Mouse (Mus musculus): ENCODE data around the gene Nkx1-2.

The Nkx1-2 gene

GRCm38 (mm10) chr7:132599071-132599975 lies at the start of gene Nkx1-2:
Nkx1-2 (minus strand) TSS chr7:132599637.
- DNase-seq (ENCODE audit: low spot score): no peak

DNA sequence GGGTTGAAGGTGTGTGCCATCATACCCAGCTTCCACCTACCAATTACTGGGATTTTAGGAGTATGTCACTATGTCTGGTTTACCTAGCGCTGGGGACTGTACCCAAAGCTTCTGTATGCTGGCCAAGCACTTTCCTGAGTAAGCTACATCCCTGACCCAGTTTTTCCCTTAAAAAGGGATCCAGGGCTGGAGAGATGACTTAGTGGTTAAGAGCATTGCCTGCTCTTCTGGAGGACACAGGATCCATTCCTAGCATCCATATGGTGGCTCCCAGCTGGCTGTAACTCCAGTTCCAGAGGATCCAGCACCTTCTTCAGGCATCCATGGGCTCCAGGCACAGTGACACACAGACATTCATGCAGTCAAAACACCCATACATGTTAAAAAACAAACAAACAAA lies 47.1 kb upstream of the Nkx1-2 start:
- DNase-seq (ENCODE audit: low spot score): no peak

DNA sequence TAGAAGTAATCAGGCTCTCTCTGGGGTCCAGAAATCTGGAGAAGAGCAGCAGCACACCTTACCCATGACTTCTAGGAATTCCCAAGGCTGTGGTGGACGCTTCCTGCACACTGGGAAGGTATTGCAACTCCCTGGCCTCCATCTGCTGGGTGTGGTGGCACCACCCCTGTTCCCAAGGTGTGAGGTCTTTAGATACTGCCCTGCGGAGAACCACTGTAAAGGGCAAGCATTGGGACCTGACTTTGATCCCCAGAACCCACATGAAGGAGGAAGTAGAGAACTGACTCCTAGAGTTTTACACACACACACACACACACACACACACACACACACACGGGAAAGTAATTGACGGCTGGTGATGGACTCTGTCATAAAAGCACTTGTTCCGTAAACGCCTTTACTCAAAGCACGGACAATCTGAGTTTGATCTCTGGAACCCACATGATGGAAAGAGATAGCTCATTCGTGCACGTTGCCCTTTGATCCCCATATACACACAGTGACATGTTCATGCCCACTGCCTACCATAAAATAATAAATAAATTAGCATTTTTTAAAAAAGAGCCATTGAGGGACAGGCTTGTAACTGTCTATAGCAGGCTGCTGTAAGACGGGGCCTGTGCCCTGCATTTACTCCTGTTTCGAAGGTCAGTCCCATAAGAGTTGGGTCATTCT lies 45.3 kb upstream of the Nkx1-2 start:
- DNase-seq (ENCODE audit: low spot score): no peak

GRCm38 (mm10) chr7:132641606-132642005 lies 42.2 kb upstream of the Nkx1-2 start:
- no peak for DNase-seq (ENCODE audit: low spot score)

GRCm38 (mm10) chr7:132640946-132641345 lies 41.5 kb upstream of the Nkx1-2 start:
- no peak for DNase-seq (ENCODE audit: low spot score)

DNA sequence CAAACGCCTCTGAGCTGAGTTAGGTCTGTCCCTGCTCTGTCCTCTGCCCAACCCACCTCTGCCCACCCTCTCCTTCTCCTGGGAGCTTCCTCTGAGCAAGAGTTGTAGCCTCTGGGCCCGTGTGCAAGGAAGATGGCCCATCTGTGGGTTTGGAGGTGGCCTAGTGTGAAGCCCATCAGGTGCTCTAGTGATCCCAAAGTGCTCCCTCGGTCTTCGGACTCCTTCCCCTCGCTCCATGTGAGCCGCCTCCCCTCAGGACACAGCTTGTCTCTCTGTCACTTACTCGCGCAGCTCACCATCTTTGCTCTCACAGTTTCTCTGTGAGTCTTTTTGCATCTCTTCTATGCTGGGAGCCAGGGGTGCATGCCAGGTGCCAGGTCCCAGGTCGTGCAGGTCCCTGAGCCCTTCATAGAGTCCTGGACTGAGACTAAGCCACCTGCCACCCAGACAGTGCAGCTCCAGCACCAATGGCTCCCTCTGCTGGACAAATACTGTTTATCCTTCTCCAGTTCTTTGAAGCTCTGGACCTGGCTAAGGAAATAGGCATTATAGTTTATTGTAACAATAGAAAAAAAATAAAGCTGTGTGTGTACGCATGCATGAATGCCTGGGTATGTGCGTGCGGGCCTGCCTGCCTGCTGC lies 39.1 kb upstream of the Nkx1-2 start:
- peak; percentile 50 for DNase-seq (ENCODE audit: low spot score)

DNA sequence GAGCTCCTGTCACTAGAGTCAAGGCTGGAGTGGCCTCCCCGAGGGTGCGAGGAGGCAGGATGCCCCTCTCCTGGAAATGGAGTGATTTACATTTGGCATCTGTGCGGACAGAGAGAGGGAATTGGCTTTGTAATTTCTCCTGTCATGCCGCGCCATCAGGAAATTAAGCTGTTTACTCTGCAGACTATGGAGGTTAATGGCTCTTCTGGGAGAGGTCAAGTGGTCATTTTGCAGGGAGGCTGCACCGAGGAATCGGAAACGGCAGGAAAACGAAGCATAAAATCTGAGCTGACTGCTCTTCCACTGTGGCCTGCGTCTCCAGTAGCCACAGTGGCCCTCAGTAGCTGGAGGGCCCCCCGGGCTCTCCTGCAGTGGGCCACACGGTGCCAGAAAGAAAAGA lies 37.9 kb upstream of the Nkx1-2 start:
- DNase-seq (ENCODE audit: low spot score): no peak

DNA sequence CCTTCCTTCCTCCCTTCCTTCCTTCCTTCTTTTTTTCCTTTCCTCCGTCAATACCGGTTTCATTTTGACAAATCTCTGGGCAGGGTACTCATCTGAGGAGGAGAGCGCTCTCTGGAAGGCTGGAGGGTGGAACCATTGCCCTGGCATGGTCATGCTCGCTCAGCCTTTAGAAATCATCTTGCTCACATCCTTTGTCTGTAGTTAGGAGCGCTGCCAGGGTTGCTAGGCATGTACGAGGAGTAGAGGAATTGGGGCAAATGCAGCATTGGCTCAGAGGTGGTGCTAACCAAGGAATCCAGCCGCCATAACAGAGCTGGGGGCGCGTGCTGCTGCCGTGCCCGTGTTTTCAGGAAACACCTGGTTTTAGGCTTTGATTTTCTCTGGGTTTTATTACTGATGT lies 31.9 kb upstream of the Nkx1-2 start:
- DNase-seq (ENCODE audit: low spot score): no peak

DNA sequence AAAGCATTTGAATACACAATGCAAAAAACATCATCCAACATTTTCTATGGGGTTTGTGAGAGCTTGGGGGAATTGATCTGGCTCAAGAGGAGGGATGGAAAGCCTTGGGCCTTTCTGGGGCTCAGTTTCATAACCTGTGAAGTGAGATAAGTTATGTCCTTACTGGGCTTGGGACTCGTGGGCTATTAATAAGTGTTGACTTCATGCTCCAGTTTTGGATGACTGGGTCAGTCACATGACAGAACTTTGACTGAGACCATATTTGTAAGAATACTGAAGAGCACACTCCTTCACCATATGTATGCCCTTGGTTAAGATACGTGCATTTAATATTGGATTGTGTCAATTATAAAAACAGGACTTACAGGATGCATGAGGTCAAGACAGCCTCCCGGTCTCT lies 28.0 kb upstream of the Nkx1-2 start:
- DNase-seq (ENCODE audit: low spot score): no peak

DNA sequence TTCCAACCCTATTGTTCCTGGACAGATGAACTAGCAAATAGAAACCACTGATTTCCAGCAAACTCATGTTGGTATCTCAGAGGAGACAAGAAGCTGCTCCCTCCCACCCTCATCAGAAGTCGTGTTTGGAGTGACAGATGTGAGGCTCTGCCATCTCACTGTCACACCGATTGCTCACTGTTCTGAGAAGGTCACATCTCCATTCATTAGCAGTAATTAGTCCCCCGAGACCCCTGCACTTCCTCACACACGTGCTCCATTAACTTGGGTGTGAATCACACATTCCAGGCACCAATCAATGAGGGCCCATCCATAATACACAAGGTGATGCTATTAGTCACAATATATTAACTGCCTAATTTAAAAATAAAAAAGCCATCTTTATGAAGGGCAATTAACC lies 26.7 kb upstream of the Nkx1-2 start:
- no peak for DNase-seq (ENCODE audit: low spot score)

DNA sequence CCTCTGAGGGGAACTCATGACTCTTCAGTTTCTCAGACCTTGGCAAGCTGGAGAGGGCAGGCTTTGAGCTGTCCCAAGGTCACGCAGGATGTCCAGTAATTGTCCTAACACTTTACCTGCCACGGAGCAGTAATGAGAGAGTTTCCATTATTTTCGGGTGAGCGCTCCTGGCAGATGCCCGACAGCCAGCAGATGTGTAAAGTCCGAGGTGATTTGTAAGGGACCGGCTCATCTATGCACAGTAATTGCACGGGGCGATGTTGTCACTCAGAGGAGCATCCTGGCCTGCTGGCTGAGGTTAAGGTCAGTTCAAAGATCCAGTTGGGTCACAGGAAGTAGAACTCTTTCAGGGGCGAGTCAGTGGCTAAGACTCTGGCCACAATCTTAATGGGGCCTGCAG lies 24.7 kb upstream of the Nkx1-2 start:
- no peak for DNase-seq (ENCODE audit: low spot score)

- no peak for DNase-seq (ENCODE audit: low spot score)
Measured at GRCm38 (mm10) chr7:132619975-132620918, 20.8 kb upstream of the Nkx1-2 start.

DNA sequence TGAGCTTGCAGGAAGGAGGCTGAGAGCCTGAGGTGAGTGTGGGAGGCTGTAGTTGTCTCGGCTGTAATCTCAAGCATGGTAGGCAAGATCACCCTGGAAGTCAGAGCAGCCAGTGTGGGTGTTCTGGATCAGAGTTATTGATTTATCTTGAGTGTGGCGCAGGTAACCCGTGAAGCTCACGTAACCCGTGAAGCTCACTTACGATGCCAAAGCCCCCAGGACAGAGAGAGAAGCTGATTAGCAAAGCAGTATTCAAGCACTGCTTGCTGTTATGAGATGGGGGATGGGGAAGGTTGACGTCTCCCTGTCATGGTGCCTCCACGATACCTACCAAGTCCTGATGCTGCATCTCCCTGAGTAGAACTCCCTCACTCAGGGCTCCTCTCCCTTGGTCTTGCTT lies 20.1 kb upstream of the Nkx1-2 start:
- DNase-seq (ENCODE audit: low spot score): no peak

DNA sequence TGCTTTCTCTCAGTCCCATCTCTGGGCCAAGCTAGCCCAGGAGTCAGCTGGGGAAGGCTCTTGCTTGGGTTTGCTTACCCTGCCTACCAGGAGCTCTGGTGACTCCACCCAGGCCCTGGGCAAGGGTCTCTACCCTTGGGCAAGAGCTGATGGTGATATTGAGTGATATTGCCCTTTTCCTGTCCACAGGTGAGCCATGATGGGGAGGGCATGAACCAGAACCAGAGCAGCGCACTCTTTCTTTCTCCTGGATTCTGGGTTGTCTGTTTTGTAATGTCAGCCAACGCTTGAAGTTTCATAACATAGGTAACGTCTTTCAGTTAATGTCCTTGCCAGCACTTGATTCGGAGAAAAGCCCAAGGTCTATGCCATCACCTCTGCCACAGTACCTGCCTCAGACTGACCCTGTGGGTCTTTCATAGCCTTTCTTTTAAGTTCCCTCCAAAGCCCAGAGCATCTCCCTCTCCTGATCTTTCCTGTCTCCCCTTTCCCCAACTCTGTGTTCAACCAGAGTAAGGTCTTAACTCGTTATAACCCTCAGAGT lies 17.7 kb upstream of the Nkx1-2 start:
- no peak for DNase-seq (ENCODE audit: low spot score)

- DNase-seq (ENCODE audit: low spot score): no peak
Measured at GRCm38 (mm10) chr7:132616391-132616790, 17.0 kb upstream of the Nkx1-2 start.

DNA sequence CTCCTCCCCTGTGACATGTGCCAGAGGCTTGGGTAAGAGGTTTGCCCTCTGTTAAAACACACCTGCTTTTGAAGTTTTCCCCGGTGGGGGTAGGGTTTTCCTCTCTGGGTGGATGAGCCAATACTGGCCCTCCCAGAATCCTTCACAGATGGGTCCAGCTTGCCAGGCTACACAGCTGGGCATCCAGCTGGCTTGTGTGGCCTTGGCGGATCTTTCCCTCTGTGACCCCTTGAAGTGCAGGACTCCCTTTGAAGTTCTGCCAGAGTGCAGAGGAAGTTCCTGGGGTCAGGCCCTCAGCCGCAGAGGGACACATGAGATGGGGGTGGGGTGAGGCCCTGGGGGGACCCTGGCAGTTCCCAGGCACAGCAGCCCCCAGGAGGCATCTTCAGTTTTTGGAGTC lies 15.9 kb upstream of the Nkx1-2 start:
- no peak for DNase-seq (ENCODE audit: low spot score)

GRCm38 (mm10) chr7:132611530-132611929 lies 12.1 kb upstream of the Nkx1-2 start:
- no peak for DNase-seq (ENCODE audit: low spot score)

DNA sequence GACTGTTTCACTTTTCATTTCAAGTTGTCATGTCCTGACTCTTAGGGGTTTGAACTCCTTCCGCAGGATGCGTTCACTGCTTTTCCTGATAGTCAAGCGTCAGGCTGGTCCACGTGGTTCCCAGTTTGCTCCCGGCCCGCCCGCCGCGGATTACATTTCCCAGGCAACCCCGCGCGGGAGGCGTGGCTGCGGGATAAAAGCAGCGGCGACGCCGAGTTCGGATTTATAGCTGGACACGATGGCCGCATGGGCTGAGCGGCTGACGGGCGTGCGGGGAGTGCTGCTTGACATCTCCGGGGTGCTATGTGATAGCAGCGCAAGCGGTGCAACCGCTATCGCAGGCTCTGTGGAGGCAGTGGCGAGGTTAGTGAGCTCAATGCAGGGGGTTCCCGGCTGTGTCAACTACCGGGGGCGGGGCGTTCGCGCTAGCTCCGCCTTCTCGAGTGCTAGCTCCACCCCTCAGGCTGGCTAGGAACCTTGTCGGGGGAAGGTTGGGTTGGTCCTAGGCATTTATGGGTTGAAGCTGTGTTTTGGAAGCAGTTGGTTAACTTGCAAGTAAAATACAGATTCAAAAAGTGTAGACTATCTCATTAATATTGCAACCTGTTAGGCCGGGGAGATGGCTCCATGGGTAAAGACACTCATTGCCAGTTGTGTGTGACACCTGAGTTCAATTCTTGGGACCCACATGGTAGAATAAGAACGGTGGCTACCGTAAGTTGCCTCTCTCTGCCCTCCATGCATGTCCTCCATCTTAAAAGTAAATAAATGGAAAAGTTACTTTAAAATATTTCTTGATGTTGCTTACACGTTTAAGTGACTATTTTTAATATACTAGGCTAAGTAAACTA lies 11.3 kb upstream of the Nkx1-2 start, which contains the start of gene Lhpp:
TSS of gene Lhpp (plus strand) at position 171 of the 851 bp plus-strand sequence.
- DNase-seq (ENCODE audit: low spot score): peak; percentile 69

DNA sequence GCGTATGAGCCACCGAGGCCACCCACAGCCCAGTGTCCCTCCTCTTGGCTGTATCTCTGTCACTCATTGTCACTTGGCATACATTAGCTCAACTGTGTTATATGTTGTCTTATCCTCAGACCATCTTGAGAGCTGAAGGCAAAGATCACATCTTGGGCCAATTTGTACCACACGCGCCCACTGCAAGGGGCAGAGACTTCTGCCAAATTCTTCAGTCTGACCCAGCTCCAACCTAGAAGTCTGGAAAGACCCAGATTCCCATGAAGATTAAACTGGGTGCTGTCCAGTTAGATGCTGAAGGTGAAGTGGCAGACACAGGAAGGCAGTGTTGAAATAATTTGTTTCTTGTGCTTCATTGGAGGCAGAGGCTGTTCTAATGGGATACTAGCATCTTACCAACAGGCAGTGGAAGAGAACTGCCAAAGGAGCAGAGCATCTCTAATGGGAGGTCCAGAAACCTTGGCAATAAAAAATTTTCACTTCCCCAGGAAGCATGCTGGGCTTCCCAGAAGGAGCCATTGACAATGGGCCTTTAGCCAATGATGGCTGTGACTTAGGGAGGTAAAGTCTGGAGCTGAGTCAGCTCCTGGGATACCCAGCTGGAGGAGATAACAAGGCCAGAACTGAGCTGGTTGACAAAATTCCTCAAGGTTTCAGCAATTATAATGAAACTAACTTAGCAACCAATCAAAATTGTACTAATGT lies 9.0 kb upstream of the Nkx1-2 start:
- no peak for DNase-seq (ENCODE audit: low spot score)

DNA sequence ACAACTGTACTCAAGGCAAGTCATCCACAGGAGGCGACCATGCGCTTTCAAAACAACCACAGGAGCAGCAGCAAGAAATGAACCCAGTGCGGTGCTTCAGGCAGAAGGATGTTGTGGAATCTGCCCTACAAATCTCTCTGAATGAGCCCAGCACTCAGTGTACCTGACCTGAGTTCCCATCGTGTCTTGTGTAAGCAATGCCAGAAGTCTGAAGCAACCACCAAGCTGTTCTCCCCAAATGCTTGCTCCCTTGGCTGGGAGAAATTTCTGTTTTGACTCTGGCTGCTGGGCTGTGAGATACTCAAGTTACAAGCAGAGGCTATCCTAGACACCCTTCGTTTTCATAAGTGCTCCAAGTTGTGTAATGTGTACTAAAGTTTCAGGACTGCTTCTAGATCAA lies 6.3 kb upstream of the Nkx1-2 start:
- DNase-seq (ENCODE audit: low spot score): no peak

Measured in ovary, postnatal 14 days (tissue).